Mouse (Mus musculus) CH12.LX (cell line): ENCODE measurements at regions not wholly inside any gene's neighbourhood (a gene's known extent, or its start where the extent isn't known, plus 50 kb on each side); places are given as distances from the start of the nearest gene placed in this dataset.

ENCODE experiments used
- CHD1 ChIP-seq: IDR thresholded peaks from 2 replicates; pipeline ENCODE4 v1.6.1; 2012; ENCODE audit warnings: low read depth, low read length, improper control_type of control experiment, inconsistent platforms
- CHD2 ChIP-seq: IDR thresholded peaks from 2 replicates; pipeline ENCODE4 v1.6.1; 2011; ENCODE audit warnings: low read length, improper control_type of control experiment
- CTCF ChIP-seq, 2 experiments: IDR thresholded peaks in 1 of 2; conservative IDR thresholded peaks in 1 of 2; 2 replicates each; pipeline ENCODE4 v1.5.1; 2011 to 2012; ENCODE audit warnings: low read depth in 2 of 2, low read length in 2 of 2, improper control_type of control experiment in 1 of 2, inconsistent platforms in 1 of 2, mild to moderate bottlenecking in 1 of 2, moderate library complexity in 1 of 2
- EP300 ChIP-seq: IDR thresholded peaks from 2 replicates; pipeline ENCODE4 v1.6.1; 2011; ENCODE audit warnings: low read length, improper control_type of control experiment
- HCFC1 ChIP-seq: IDR thresholded peaks from 2 replicates; pipeline ENCODE4 v1.6.1; 2012; ENCODE audit warnings: low read depth, mild to moderate bottlenecking, inconsistent platforms, low read length, improper control_type of control experiment
- JUN ChIP-seq: IDR thresholded peaks from 2 replicates; pipeline ENCODE4 v1.6.1; 2011; ENCODE audit warnings: low read depth, mild to moderate bottlenecking, low read length, improper control_type of control experiment, moderate library complexity; ENCODE audit not compliant: insufficient read depth
- MAX ChIP-seq: IDR thresholded peaks from 2 replicates; pipeline ENCODE4 v1.6.1; 2011; ENCODE audit warnings: low read length, improper control_type of control experiment
- NELFE ChIP-seq: IDR thresholded peaks from 2 replicates; pipeline ENCODE4 v1.6.1; 2011; ENCODE audit warnings: low read depth, low read length, improper control_type of control experiment
- POLR2A ChIP-seq: IDR thresholded peaks from 2 replicates; pipeline ENCODE4 v1.6.1; 2011; ENCODE audit warnings: low read depth, mild to moderate bottlenecking, improper control_type of control experiment, low read length
- TCF12 ChIP-seq: IDR thresholded peaks from 2 replicates; pipeline ENCODE4 v1.6.1; 2014; ENCODE audit warnings: low read depth, mild to moderate bottlenecking, inconsistent platforms, low read length, improper control_type of control experiment
- UBTF ChIP-seq: IDR thresholded peaks from 2 replicates; pipeline ENCODE4 v1.6.1; 2012; ENCODE audit warnings: low read depth, mild to moderate bottlenecking, inconsistent platforms, low read length, improper control_type of control experiment, moderate library complexity
- USF2 ChIP-seq: conservative IDR thresholded peaks from 2 replicates; pipeline ENCODE4 v1.6.1; 2011; ENCODE audit warnings: low read depth, low read length, improper control_type of control experiment
- ZC3H11A ChIP-seq: IDR thresholded peaks from 2 replicates; pipeline ENCODE4 v1.6.1; 2012; ENCODE audit warnings: low read depth, mild to moderate bottlenecking, inconsistent platforms, low read length, improper control_type of control experiment
- ZNF384 ChIP-seq: IDR thresholded peaks from 2 replicates; pipeline ENCODE4 v1.6.1; 2012; ENCODE audit warnings: low read depth, low read length, improper control_type of control experiment, inconsistent platforms

- TF ChIP-seq POLR2A = no peak
- no peak for TF ChIP-seq ZC3H11A
- no peak for TF ChIP-seq MAX
- TF ChIP-seq HCFC1 = no peak
- TF ChIP-seq ZNF384 = no peak
- TF ChIP-seq EP300 = no peak
- no peak for TF ChIP-seq CTCF (conservative IDR thresholded peaks at IDR 0.05 in 1 of 2, IDR thresholded peaks at IDR 0.05 in 1 of 2; ENCODE audit: low read depth in 2 of 2, low read length in 2 of 2)
- TF ChIP-seq CHD2 = no peak
- no peak for TF ChIP-seq TCF12
- no peak for TF ChIP-seq NELFE
- no peak for TF ChIP-seq JUN
- TF ChIP-seq USF2 = no peak
- no peak for TF ChIP-seq CHD1
- no peak for TF ChIP-seq UBTF
These were observed 197.1 kb downstream of the Arl6ip6 start for GRCm38 (mm10) chr2:53388652-53389051.
